Mouse (Mus musculus): Measurements from ENCODE around the gene Notch1. TPM values are rescaled to one million over a fixed set of nuclear protein-coding genes. Genes with fewer than 3 reads are reported as not detected.

The Notch1 gene
- polyA plus RNA-seq, 1 experiment from 2014 or later = 47.5 TPM

GRCm38 (mm10) chr2:26539516-26539915, 23.1 kb upstream of the Notch1 start:
- H3K36me3 ChIP-seq (ENCODE audit: control insufficient read depth, insufficient read depth, low read length) = no peaks in the 10 kb centered on the region
- H3K4me3 ChIP-seq (ENCODE audit: low read depth, low read length) = no peak overlapping the region
- H3K4me1 ChIP-seq (ENCODE audit: control insufficient read depth, insufficient read depth, low read length) = peaks cover 23% of the 10 kb centered on the region
- no peak overlapping the region for H3K4me2 ChIP-seq
- H3K27ac ChIP-seq (ENCODE audit: low read depth, low read length) = no peak overlapping the region
- no peak overlapping the region for H3K9ac ChIP-seq (ENCODE audit: low read length)
- H3K9me3 ChIP-seq (ENCODE audit: control insufficient read depth, low read length) = no peaks in the 10 kb centered on the region
- whole genome bisulfite sequencing = 68% methylated on average over 2 of the region's 2 CpGs
- no peak for ATAC-seq (ENCODE audit: low FRiP score)
- no peak for DNase-seq (ENCODE audit: low spot score, missing footprints)
- no peaks in the 10 kb centered on the region for H3K27me3 ChIP-seq (ENCODE audit: control insufficient read depth, insufficient read depth, low read length)

GRCm38 (mm10) chr2:26535517-26536045, 19.1 kb upstream of the Notch1 start:
- Histone ChIP-seq H3K4me3 (ENCODE audit: low read depth, low read length) (no peak overlapping the region), H3K27me3 (ENCODE audit: control insufficient read depth, insufficient read depth, low read length) (no peaks in the 10 kb centered on the region)
- WGBS = 25% methylated on average over 4 of the region's 4 CpGs

GRCm38 (mm10) chr2:26534616-26535015, 18.2 kb upstream of the Notch1 start:
- Histone ChIP-seq H3K9ac (ENCODE audit: low read length) (no peak overlapping the region), H3K4me2 (no peak overlapping the region), H3K36me3 (ENCODE audit: control insufficient read depth, insufficient read depth, low read length) (no peaks in the 10 kb centered on the region), H3K4me3 (ENCODE audit: low read depth, low read length) (no peak overlapping the region), H3K4me1 (ENCODE audit: control insufficient read depth, insufficient read depth, low read length) (peaks cover 24% of the 10 kb centered on the region), H3K27ac (ENCODE audit: low read depth, low read length) (no peak overlapping the region), H3K9me3 (ENCODE audit: control insufficient read depth, low read length) (no peaks in the 10 kb centered on the region), H3K27me3 (ENCODE audit: control insufficient read depth, insufficient read depth, low read length) (no peaks in the 10 kb centered on the region)
- DNase-seq (ENCODE audit: low spot score, missing footprints) = no peak
- no peak for ATAC-seq (ENCODE audit: low FRiP score)
- 89% methylated on average over 2 of the region's 2 CpGs for WGBS

More at GRCm38 (mm10) chr2:26535517-26536045, 19.1 kb upstream of the Notch1 start:
- peaks cover 26% of the 10 kb centered on the region for H3K4me1 ChIP-seq (ENCODE audit: control insufficient read depth, insufficient read depth, low read length)
- peak; percentile 88 for DNase-seq (ENCODE audit: low spot score, missing footprints)
- no peak overlapping the region for H3K4me2 ChIP-seq
- no peaks in the 10 kb centered on the region for H3K9me3 ChIP-seq (ENCODE audit: control insufficient read depth, low read length)
- no peaks in the 10 kb centered on the region for H3K36me3 ChIP-seq (ENCODE audit: control insufficient read depth, insufficient read depth, low read length)
- H3K9ac ChIP-seq (ENCODE audit: low read length) = no peak overlapping the region
- peak overlapping the region; percentile 74 for H3K27ac ChIP-seq (ENCODE audit: low read depth, low read length)
- peak; percentile 66 for ATAC-seq (ENCODE audit: low FRiP score)

- Histone ChIP-seq H3K36me3 (ENCODE audit: control insufficient read depth, insufficient read depth, low read length) (no peaks in the 10 kb centered on the region), H3K4me3 (ENCODE audit: low read depth, low read length) (no peak overlapping the region), H3K4me1 (ENCODE audit: control insufficient read depth, insufficient read depth, low read length) (peaks cover 24% of the 10 kb centered on the region), H3K9me3 (ENCODE audit: control insufficient read depth, low read length) (no peaks in the 10 kb centered on the region), H3K27ac (ENCODE audit: low read depth, low read length) (no peak overlapping the region), H3K4me2 (no peak overlapping the region), H3K27me3 (ENCODE audit: control insufficient read depth, insufficient read depth, low read length) (no peaks in the 10 kb centered on the region), H3K9ac (ENCODE audit: low read length) (no peak overlapping the region)
- DNase-seq (ENCODE audit: low spot score, missing footprints) (no peak), ATAC-seq (ENCODE audit: low FRiP score) (no peak)
- WGBS = 62% methylated on average over 3 of the region's 3 CpGs
These were observed 17.7 kb upstream of the Notch1 start for GRCm38 (mm10) chr2:26534161-26534560.

- H3K4me2 ChIP-seq = no peak overlapping the region
- no peak overlapping the region for H3K4me3 ChIP-seq (ENCODE audit: low read depth, low read length)
- DNase-seq (ENCODE audit: low spot score, missing footprints) (no peak), ATAC-seq (ENCODE audit: low FRiP score) (peak; percentile 54)
- peak overlapping the region; percentile 24 for H3K9ac ChIP-seq (ENCODE audit: low read length)
- H3K27ac ChIP-seq (ENCODE audit: low read depth, low read length) = peak overlapping the region; percentile 25
- H3K9me3 ChIP-seq (ENCODE audit: control insufficient read depth, low read length) = no peaks in the 10 kb centered on the region
- no peaks in the 10 kb centered on the region for H3K27me3 ChIP-seq (ENCODE audit: control insufficient read depth, insufficient read depth, low read length)
- peaks cover 24% of the 10 kb centered on the region for H3K4me1 ChIP-seq (ENCODE audit: control insufficient read depth, insufficient read depth, low read length)
- 47% methylated on average over 5 of the region's 5 CpGs for WGBS
- H3K36me3 ChIP-seq (ENCODE audit: control insufficient read depth, insufficient read depth, low read length) = no peaks in the 10 kb centered on the region
These were observed 16.8 kb upstream of the Notch1 start for GRCm38 (mm10) chr2:26533249-26533648.

GRCm38 (mm10) chr2:26531829-26532228, 15.4 kb upstream of the Notch1 start:
- DNase-seq (ENCODE audit: low spot score, missing footprints) (peak; percentile 35), ATAC-seq (ENCODE audit: low FRiP score) (no peak)
- Histone ChIP-seq H3K36me3 (ENCODE audit: control insufficient read depth, insufficient read depth, low read length) (no peaks in the 10 kb centered on the region), H3K4me2 (no peak overlapping the region), H3K4me3 (ENCODE audit: low read depth, low read length) (no peak overlapping the region), H3K27me3 (ENCODE audit: control insufficient read depth, insufficient read depth, low read length) (no peaks in the 10 kb centered on the region), H3K9me3 (ENCODE audit: control insufficient read depth, low read length) (no peaks in the 10 kb centered on the region), H3K9ac (ENCODE audit: low read length) (no peak overlapping the region), H3K27ac (ENCODE audit: low read depth, low read length) (no peak overlapping the region), H3K4me1 (ENCODE audit: control insufficient read depth, insufficient read depth, low read length) (peaks cover 24% of the 10 kb centered on the region)
- WGBS = 86% methylated on average over 6 of the region's 6 CpGs

- H3K9me3 ChIP-seq (ENCODE audit: control insufficient read depth, low read length) = no peaks in the 10 kb centered on the region
- H3K27me3 ChIP-seq (ENCODE audit: control insufficient read depth, insufficient read depth, low read length) = no peaks in the 10 kb centered on the region
- no peak for ATAC-seq (ENCODE audit: low FRiP score)
- peaks cover 19% of the 10 kb centered on the region for H3K4me1 ChIP-seq (ENCODE audit: control insufficient read depth, insufficient read depth, low read length)
- H3K4me3 ChIP-seq (ENCODE audit: low read depth, low read length) = no peak overlapping the region
- no peak overlapping the region for H3K4me2 ChIP-seq
- WGBS = 77% methylated on average over 3 of the region's 3 CpGs
- no peaks in the 10 kb centered on the region for H3K36me3 ChIP-seq (ENCODE audit: control insufficient read depth, insufficient read depth, low read length)
- no peak overlapping the region for H3K9ac ChIP-seq (ENCODE audit: low read length)
- no peak overlapping the region for H3K27ac ChIP-seq (ENCODE audit: low read depth, low read length)
- DNase-seq (ENCODE audit: low spot score, missing footprints) = no peak
These were observed 13.4 kb upstream of the Notch1 start for GRCm38 (mm10) chr2:26529881-26530280.

- Histone ChIP-seq H3K27me3 (ENCODE audit: control insufficient read depth, insufficient read depth, low read length) (no peaks in the 10 kb centered on the region), H3K4me2 (no peak overlapping the region), H3K36me3 (ENCODE audit: control insufficient read depth, insufficient read depth, low read length) (no peaks in the 10 kb centered on the region), H3K9me3 (ENCODE audit: control insufficient read depth, low read length) (no peaks in the 10 kb centered on the region), H3K4me3 (ENCODE audit: low read depth, low read length) (no peak overlapping the region), H3K9ac (ENCODE audit: low read length) (no peak overlapping the region), H3K4me1 (ENCODE audit: control insufficient read depth, insufficient read depth, low read length) (peaks cover 16% of the 10 kb centered on the region), H3K27ac (ENCODE audit: low read depth, low read length) (no peak overlapping the region)
- DNase-seq (ENCODE audit: low spot score, missing footprints) (peak; percentile 23), ATAC-seq (ENCODE audit: low FRiP score) (no peak)
- 67% methylated on average over 4 of the region's 4 CpGs for WGBS
These were observed 12.8 kb upstream of the Notch1 start for GRCm38 (mm10) chr2:26529221-26529805.

GRCm38 (mm10) chr2:26526443-26527257, 10.2 kb upstream of the Notch1 start:
- Histone ChIP-seq H3K36me3 (ENCODE audit: control insufficient read depth, insufficient read depth, low read length) (no peaks in the 10 kb centered on the region), H3K9ac (ENCODE audit: low read length) (no peak overlapping the region), H3K27me3 (ENCODE audit: control insufficient read depth, insufficient read depth, low read length) (no peaks in the 10 kb centered on the region), H3K4me1 (ENCODE audit: control insufficient read depth, insufficient read depth, low read length) (peaks cover 5% of the 10 kb centered on the region; the same call in 1 of the 2 replicates), H3K4me3 (ENCODE audit: low read depth, low read length) (no peak overlapping the region), H3K4me2 (no peak overlapping the region), H3K9me3 (ENCODE audit: control insufficient read depth, low read length) (no peaks in the 10 kb centered on the region), H3K27ac (ENCODE audit: low read depth, low read length) (no peak overlapping the region)
- no peak for ATAC-seq (ENCODE audit: low FRiP score)
- DNase-seq (ENCODE audit: low spot score, missing footprints) = no peak
- 62% methylated on average over 11 of the region's 11 CpGs for WGBS

All from midbrain, embryonic 11.5 days (tissue).